Mouse (Mus musculus) left cerebral cortex, adult 6 months (tissue): Measurements from ENCODE around the gene Mcf2l. TPM values are rescaled to one million over a fixed set of nuclear protein-coding genes. Genes with fewer than 3 reads are reported as not detected.

Experiments used
- long read RNA-seq, 2 experiments: library from polyadenylated mRNA; unstranded; transcript quantifications; one replicate each; pipeline ENCODE4 v2.0.0; 2019 to 2020
- polyA plus RNA-seq: library from polyadenylated mRNA; unstranded; fragments of <200 nt; fragmentation: Nextera tagmentation; gene quantifications from 2 replicates; pipeline ENCODE4 v1.2.3, GENCODE M21; 2021

The Mcf2l gene
- 18.8 and 21.8 TPM in 2 replicates for polyA plus RNA-seq
- long read RNA-seq, experiment 1, full-length matches to known transcripts = 49 of 340 reads
- long read RNA-seq, experiment 1, partial matches to known transcripts = 101 of 340 reads
- long read RNA-seq, experiment 1, other reads (novel, unspliced or antisense) = 190 of 340 reads
- long read RNA-seq, experiment 2, full-length matches to known transcripts = 1 of 28 reads
- long read RNA-seq, experiment 2, partial matches to known transcripts = 19 of 28 reads
- long read RNA-seq, experiment 2, other reads (novel, unspliced or antisense) = 8 of 28 reads

DNA sequence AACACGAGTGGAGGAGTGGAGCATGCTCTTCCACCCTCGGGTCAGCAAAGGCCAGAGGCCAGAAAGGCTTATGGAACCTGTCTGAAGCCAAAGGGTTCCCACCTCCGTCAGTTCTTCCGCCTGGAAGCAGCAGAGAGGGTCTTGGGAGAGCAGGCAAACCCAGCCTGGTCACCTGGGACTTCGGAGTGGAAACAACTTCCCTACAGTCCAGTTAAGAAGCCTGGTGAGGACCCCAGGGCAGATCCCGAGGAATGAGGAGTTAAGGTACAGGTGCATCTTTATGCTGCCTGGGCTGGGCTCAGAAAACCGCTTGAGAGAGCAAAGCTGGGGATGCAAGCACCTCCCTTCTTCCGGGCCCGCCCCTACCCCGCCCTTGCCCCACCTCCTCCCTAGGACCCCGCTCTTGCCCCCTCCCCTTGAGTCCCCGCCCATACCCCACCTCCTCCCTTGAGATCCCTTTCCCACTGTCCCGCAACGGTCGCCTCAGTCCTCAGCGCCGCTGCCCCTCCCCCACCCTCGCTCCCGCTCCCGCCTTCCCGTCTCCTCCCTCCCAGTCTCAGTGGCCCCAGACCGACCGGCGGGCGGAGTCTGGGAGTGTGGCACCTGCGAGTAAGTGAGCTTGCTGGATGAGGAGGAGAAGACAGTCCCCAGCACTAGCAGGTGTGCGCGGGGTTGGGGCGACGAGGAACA, at the start of gene Mcf2l:
Mcf2l (plus strand) TSS at position 450 of the 690 bp plus-strand sequence.

GRCm38 (mm10) chr8:13025487-13026224, 152.1 kb downstream of the Mcf2l start, which contains the start of gene F7:
TSS of gene F7 (plus strand) at chr8:13026034.

DNA sequence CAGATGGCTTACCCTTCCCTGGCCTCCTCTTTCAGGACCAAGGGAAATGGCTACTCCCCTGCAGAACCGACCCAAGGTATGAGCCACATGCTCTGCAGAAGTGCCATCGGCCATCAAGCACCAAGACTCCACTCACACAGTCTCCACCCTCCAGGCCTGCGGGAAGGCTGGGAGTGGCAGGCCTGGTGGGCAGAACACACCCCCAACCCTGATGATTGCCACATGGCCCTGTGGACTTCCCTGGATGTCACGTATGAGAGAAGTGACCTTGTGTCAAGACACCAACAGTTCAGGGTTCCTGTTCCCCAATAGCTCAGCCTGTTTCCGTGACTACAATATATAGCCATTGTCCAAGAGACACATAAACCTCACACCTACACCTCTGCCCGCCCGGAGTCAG, 163.4 kb downstream of the Mcf2l start, which contains the start of gene F10:
F10 (plus strand) TSS at position 294 of the 400 bp plus-strand sequence.

GRCm38 (mm10) chr8:13060441-13061150, 187.0 kb downstream of the Mcf2l start, which contains the start of gene Proz:
TSS of gene Proz (plus strand) at chr8:13060914.

Other genes starting within 250 kb of the Mcf2l start
- gene Tubgcp3, start 201.6 kb upstream of the Mcf2l start, polyA plus RNA-seq = 15.3 and 20.1 TPM in 2 replicates
- gene Atp11a, start 116.8 kb upstream of the Mcf2l start, polyA plus RNA-seq = 3.1 and 3.2 TPM in 2 replicates
- not detected in 2 replicates for gene F7, start 152.2 kb downstream of the Mcf2l start, polyA plus RNA-seq
- not detected in 2 replicates for gene F10, start 163.5 kb downstream of the Mcf2l start, polyA plus RNA-seq
- gene Proz, start 187.1 kb downstream of the Mcf2l start, polyA plus RNA-seq = 0.64 and 1.4 TPM in 2 replicates
- gene Pcid2, start 231.7 kb downstream of the Mcf2l start, polyA plus RNA-seq = 13.7 and 18.3 TPM in 2 replicates
- gene Cul4a, start 231.8 kb downstream of the Mcf2l start, polyA plus RNA-seq = 29.1 and 31.5 TPM in 2 replicates